8 mouse cellular contexts compared by ENCODE assay signal in the genomic region with DNA sequence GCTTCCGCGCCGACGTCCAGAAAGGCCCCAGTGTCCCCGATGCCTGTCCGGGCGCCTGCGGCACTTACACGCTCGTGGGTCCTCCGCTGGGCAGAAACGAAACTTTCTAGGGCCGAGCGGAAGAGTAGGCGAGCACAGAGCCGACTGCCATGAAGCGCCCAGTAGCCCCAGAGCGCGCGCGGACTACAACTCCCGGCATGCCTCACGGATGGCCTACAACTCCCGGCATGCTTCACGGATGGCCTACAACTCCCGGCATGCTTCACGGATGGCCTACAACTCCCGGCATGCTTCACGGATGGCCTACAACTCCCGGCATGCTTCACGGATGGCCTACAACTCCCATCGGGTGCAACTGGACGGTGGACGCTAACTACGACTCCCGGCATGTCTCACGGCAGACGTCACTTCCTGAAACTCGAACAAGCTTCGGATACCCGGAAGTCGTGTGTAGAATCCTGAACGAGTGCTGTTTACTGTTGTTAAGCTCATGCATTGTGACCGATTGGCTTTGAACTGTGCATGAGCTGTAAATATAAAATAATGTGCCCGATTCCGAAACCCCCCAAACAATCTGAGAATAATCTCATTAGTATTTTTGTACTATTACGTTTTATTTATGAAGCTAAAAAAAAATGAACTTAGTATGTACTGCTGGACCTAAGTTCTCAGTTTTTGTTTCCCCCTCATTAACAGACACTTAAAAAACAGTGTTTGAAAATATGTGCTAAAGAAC. TPM values are rescaled to one million over a fixed set of nuclear protein-coding genes. Genes with fewer than 3 reads are reported as not detected.
DNase-seq lines count a peak whose midpoint lies in the region; ATAC-seq lines count a peak whose summit lies in the region.

Gene Fyco1, minus strand, starts transcription at position 187 of the 736 bp plus-strand sequence.

- H3K79me2 ChIP-seq in macrophage (ENCODE audit: inconsistent target), result peaks cover 36% of the 10 kb centered on the region

- peak within 1 kb of the TSS; percentile 93 for H3K4me2 ChIP-seq in hindbrain, embryonic 16.5 days (ENCODE audit: low read length)

- H3K9me3 ChIP-seq in hindbrain, embryonic 16.5 days (ENCODE audit: control insufficient read depth, low read length), result no peaks in the 10 kb centered on the region

- DNase-seq in WW6 (ENCODE audit: low read depth, low spot score), result peak; percentile 87
- peak; percentile 75 to 91 for DNase-seq in cerebellum, postnatal 4 days (ENCODE audit: low spot score in 2 of 2)
- DNase-seq in gastrocnemius, adult 18-20 months (ENCODE audit: low spot score), result peak; percentile 96
- DNase-seq in left cerebral cortex, adult 18-20 months (ENCODE audit: low spot score in 2 of 2), result peak; percentile 95
- peak; percentile 98 for DNase-seq in right cerebral cortex, adult 18-20 months
- DNase-seq in urinary bladder, postnatal 10 days (ENCODE audit: low spot score), result peak; percentile 59

- H3K27ac ChIP-seq in hindbrain, embryonic 16.5 days (ENCODE audit: low read depth, low read length), result peak within 1 kb of the TSS; percentile 90
- H3K27ac ChIP-seq in macrophage, result peak within 1 kb of the TSS; percentile 96

- peak within 1 kb of the TSS; percentile 78 for H3K9ac ChIP-seq in hindbrain, embryonic 16.5 days (ENCODE audit: low read depth, low read length)

- ATAC-seq in hindbrain, embryonic 16.5 days, result peak; percentile 98

- no peaks in the 10 kb centered on the region for H3K36me3 ChIP-seq in hindbrain, embryonic 16.5 days (ENCODE audit: control insufficient read depth, insufficient read depth, low read length)
- H3K36me3 ChIP-seq in macrophage (ENCODE audit: inconsistent target), result no peaks in the 10 kb centered on the region

- H3K4me3 ChIP-seq in hindbrain, embryonic 16.5 days (ENCODE audit: low read length), result peak within 1 kb of the TSS; percentile 85
- H3K4me3 ChIP-seq in macrophage (ENCODE audit: inconsistent target), result peak within 1 kb of the TSS; percentile 79

- WGBS in hindbrain, embryonic 16.5 days, result under 1% methylated on average over 45 of the region's 47 CpGs
- WGBS in macrophage (ENCODE audit: missing documents), result 0% methylated on average over 47 of the region's 47 CpGs

- H3K4me1 ChIP-seq in hindbrain, embryonic 16.5 days (ENCODE audit: control insufficient read depth, insufficient read depth, low read depth, low read length), result peaks cover 12% of the 10 kb centered on the region

- H3K27me3 ChIP-seq in hindbrain, embryonic 16.5 days (replicated peaks; ENCODE audit: control insufficient read depth, insufficient read depth, low read length), result no peaks in the 10 kb centered on the region

RNA-seq across cellular contexts. Expression of gene Fyco1, which starts in this region (rescaled TPM):
- total RNA-seq in gastrocnemius, adult 18-20 months (2021), result 100 to 1,000 TPM; 179 to 183 TPM
- polyA plus RNA-seq in hindbrain, embryonic 16.5 days (2015; fragmentation: Nextera tagmentation; extraction: Ambion mirVana), result 14.7 and 17.0 TPM in 2 replicates
- 10 to 100 TPM; 25.7 to 25.8 TPM for total RNA-seq in left cerebral cortex, adult 18-20 months (2021)
- total RNA-seq in macrophage (2018; cell fraction: chromatin; rRNA removed), result 100 to 1,000 TPM in 20 of 26 experiments, 10 to 100 TPM in 6; 74.3 to 258 (median 164) TPM
- 10 to 100 TPM in 22 of 26 experiments, 1 to 10 TPM in 4; 6.9 to 26.7 (median 14.4) TPM for total RNA-seq in macrophage (2018; cell fraction: cytosol; rRNA removed)
- 100 to 1,000 TPM in 1 of 26 experiments, 10 to 100 TPM in 25; 29.2 to 106 (median 71.1) TPM for total RNA-seq in macrophage (2018; cell fraction: nucleus; rRNA removed)
- 10.0 to 13.5 TPM (median 12.8 TPM) in 3 replicates for polyA plus RNA-seq in macrophage (2018)

Comparison
In these comparisons a context has a peak if more than half of its experiments do, and no peak if none do; other contexts are left out.
1. Peak in every context shown above with its lines: DNase-seq, ATAC-seq, H3K4me3 ChIP-seq and H3K27ac ChIP-seq.
2. RNA of gene Fyco1 (total RNA-seq): 179 to 183 TPM in gastrocnemius, adult 18-20 months; 25.7 to 25.8 TPM in left cerebral cortex, adult 18-20 months; every median in the first group is over 4 times any median in the second.